Mouse (Mus musculus) 3134 (cell line): ENCODE results near the gene Imp3.
"Not testable (repeated sequence)": the region's sequence is repeated elsewhere in the genome, so short reads cannot be mapped to it uniquely, and the experiment has no call there.

Experiments used
- DNase-seq: peaks from one replicate; pipeline ENCODE4 v3.0.0-alpha.2; 2011; ENCODE audit warnings: low spot score; ENCODE audit not compliant: insufficient read length; ENCODE audit errors: extremely low read depth

Gene Imp3

GRCm38 (mm10) chr9:56937223-56938160, at the start of gene Imp3:
TSS of gene Imp3 (plus strand) at chr9:56937475.
- peak; percentile 93 for DNase-seq

DNA sequence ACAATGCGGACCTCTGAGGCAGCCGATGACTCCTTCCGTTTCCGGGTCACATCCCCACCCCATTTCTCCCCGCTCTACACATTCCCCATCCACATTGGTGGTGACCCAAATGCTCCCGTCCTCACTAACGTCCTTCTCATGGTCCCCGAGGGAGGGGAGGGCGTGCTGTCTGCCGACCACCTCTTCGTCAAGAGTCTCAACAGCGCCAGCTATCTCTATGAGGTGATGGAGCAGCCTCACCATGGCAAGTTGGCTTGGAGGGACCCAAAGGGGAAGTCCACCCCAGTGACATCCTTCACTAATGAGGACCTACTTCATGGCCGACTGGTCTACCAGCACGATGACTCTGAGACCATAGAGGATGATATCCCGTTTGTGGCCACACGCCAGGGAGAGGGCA, 49.7 kb upstream of the Imp3 start:
- no peak for DNase-seq

GRCm38 (mm10) chr9:56889817-56890216, 47.5 kb upstream of the Imp3 start:
- peak; percentile 53 for DNase-seq

- DNase-seq: no peak
Observed at GRCm38 (mm10) chr9:56890522-56891250, 46.6 kb upstream of the Imp3 start.

DNA sequence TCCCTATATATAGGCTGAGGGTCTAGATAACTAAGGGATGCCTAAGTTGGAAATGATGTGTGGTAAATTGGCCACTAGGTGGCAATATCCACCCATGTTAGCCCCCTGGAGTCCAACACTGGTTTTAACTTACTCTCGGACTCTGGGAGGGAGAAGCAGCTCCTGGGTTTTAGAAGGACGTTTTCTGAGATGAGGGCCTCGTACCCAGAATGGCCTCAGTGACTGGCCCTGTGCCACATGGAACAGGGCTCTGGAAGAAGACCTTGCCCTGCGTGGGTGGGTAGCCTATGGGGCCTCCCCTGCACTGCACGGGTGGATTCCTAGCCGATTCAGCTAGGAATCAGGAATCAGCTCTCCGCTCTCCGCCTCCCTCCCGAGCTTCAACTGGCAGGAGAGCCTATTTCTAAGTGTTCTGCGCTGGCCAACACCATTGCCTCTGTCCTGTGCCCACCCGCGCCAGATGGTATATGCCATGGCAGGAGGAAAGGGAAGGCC, 45.7 kb upstream of the Imp3 start:
- peak; percentile 63 for DNase-seq

GRCm38 (mm10) chr9:56892111-56892510, 45.2 kb upstream of the Imp3 start:
- DNase-seq: no peak

- no peak for DNase-seq
Observed at GRCm38 (mm10) chr9:56893313-56893712, 44.0 kb upstream of the Imp3 start.

- peak; percentile 44 for DNase-seq
Observed at GRCm38 (mm10) chr9:56894006-56894405, 43.3 kb upstream of the Imp3 start.

GRCm38 (mm10) chr9:56896779-56897178, 40.5 kb upstream of the Imp3 start:
- DNase-seq: no peak

DNA sequence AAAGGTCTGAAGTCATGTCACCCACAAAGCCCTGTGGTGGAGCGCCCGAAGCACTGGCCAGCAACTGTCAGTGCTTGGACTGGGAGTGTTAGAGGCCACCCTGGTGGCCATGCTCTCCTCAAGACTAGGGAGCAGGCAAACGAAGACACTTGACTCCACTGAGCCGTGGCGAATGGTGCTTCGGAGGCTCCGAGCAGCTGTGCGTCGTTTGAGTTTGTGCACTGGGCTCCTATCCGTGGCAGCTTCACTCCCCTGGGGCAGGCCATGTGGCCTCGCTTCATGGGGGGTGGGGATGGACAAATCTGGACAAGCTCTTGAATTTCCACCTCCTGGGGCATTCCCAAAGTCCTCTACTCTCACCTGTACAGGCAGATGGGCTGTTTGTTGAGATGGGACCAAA, 37.9 kb upstream of the Imp3 start:
- DNase-seq: no peak

- no peak for DNase-seq
Observed at GRCm38 (mm10) chr9:56900060-56900459, 37.2 kb upstream of the Imp3 start.

DNA sequence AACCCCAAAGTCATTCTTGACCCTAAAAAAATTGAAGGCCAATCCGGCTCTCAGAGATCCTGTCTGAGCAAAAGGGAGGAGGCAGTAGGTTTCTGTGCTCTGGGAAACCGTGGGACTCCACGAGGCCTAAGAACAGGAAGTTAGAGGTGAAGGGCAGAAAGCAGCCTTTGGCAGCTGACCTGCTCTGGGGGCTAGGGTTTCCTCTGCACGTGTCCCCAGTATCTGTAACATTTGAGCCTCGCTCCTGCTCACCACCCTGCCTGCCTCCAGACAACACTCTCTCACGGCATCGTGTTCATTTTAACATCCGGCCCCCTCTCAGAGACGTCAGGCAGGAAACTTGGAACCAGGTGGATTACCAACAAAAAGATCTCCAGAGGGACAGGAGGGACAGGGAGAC, 36.7 kb upstream of the Imp3 start:
- DNase-seq: no peak

GRCm38 (mm10) chr9:56901187-56901586, 36.1 kb upstream of the Imp3 start:
- peak; percentile 55 for DNase-seq

GRCm38 (mm10) chr9:56903662-56904061, 33.6 kb upstream of the Imp3 start:
- no peak for DNase-seq

DNA sequence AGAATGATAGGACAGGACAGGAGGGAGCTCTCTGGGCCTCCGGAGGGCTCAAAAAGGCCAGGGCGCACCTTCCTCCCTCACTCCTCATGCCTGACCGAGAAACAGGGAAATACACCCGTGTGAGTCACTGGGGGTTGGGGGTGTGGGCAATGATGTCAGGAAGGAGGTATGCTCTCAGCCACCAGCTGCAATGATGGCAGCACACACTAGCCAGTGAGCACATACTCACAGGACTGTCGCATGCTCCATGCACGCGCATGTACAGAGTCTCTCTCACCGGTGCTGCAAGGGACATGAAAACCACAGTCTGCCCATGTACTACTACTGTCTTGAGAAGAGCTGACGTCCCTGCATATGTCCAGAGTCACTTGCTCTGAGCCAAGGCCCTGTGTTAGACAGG, 29.7 kb upstream of the Imp3 start:
- DNase-seq: peak; percentile 79

DNA sequence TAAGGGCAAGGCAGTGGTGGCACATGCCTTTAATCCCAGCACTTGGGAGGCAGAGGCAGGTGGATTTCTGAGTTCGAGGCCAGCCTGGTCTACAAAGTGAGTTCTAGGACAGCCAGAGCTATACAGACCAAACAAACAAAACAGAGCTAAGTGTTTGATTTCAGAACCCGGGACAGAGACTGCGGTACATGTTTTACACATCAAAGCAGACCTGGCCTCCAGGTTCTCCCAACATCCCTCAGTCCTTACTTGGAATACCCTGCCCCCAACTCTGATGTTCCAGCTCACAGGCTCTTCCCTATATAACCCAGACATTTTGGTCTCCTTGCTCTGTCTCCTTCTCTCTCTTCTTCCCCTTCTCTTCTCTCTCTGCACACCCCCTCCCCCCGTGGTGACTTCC, 27.3 kb upstream of the Imp3 start:
- not testable (repeated sequence) for DNase-seq

- DNase-seq: no peak
Observed at GRCm38 (mm10) chr9:56911017-56911416, 26.3 kb upstream of the Imp3 start.

DNA sequence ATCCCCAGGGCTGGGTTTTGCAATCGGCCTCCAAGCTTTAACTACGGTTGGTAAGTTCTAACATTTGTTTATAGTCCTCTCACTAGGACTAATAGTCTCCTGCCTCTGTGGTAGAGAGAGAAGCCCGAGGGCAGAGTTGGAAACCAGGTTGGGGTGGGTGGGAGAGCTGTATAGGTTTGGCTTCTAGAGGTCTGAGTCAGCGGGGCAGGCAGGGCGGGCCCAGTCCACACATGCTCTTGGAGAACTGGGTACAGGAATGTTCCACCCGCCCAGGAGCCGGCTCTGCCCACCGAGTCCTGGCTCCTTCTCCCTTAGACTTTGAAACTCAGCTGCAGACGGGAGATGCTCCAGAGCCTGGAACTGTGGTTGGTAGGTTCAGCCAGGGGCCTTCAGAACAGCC, 23.3 kb upstream of the Imp3 start:
- DNase-seq: peak; percentile 76

DNA sequence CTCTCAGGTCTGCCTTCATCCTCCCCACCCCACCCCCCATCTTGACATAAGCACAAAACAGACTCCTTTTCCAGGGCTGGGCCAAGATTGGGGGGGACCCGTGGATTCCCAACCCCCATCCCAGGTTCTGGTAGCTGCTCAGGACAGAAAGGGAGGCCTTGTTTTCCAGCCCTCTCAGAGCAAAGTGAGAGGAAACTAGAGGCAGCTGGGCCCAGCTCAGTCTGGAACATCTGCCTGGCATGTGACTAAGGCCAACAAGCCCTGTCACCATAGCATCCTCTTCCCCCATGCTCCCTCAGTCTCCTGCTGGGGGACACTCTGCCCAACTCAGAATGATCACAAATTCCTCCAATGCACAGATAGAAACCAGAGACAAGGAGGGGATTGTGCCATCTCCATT, 22.2 kb upstream of the Imp3 start:
- no peak for DNase-seq

GRCm38 (mm10) chr9:56915695-56916410, 21.4 kb upstream of the Imp3 start:
- DNase-seq: no peak

DNA sequence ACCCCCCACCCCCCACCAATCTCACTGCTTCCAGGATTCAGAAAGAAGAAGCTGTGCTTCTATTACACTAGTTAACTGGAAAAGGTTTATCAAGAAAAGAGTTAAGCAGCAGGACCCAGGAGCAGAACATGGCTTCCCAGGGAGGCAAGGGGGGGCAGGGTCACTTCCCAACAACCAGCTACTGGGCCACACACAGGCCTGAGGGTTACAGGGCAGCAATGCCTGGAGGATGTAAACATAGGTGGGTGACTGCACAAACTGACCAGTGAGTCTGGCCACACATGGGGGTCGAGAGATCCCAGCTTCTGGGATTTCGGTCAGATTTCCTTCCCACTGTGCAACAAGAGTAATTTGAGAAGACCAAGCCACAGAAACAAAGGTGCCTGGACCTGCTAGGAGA, 20.1 kb upstream of the Imp3 start:
- DNase-seq: no peak
